Mouse (Mus musculus) macrophage (primary cell): ENCODE measurements around the gene Zcrb1. TPM values are rescaled to one million over a fixed set of nuclear protein-coding genes. Genes with fewer than 3 reads are reported as not detected.
A peak's percentile ranks its signal among the peaks of the same experiment; 100 is the strongest.

Experiments used
- H3K27ac ChIP-seq: fragments of 350-480 bp; formaldehyde crosslinking; 2 replicates; pipeline ENCODE4 v1.9.0; 2021
- H3K36me3 ChIP-seq: fragments of 350-480 bp; formaldehyde crosslinking; 2 replicates; pipeline ENCODE4 v1.9.0; 2021; ENCODE audit errors: inconsistent target
- H3K4me3 ChIP-seq: fragments of 350-480 bp; formaldehyde crosslinking; 2 replicates; pipeline ENCODE4 v1.9.0; 2021; ENCODE audit errors: inconsistent target
- H3K79me2 ChIP-seq: fragments of 350-480 bp; formaldehyde crosslinking; 2 replicates; pipeline ENCODE4 v1.9.0; 2021; ENCODE audit errors: inconsistent target
- WGBS: methylation state at CpG from one replicate; pipeline ENCODE4 v1.1.7; 2026; ENCODE audit warnings: inconsistent platforms; ENCODE audit not compliant: missing documents; 5-methylcytosine and 5-hydroxymethylcytosine counted together
- polyA plus RNA-seq: library from polyadenylated mRNA; stranded (reverse); fragments of 250-400 nt; gene quantifications from 3 replicates; pipeline ENCODE4 v1.2.4, GENCODE M21; 2018; ENCODE audit warnings: inconsistent platforms
- total RNA-seq, 78 experiments: library from RNA; depleted of rRNA; stranded (reverse); fragments of 250-400 nt; gene quantifications; 1 replicate in 9 of 78; 2 replicates in 24 of 78; 3 replicates in 43 of 78; 4 replicates in 2 of 78; pipeline ENCODE4 v1.2.4; 2018; ENCODE audit warnings: inconsistent platforms in 56 of 78

The Zcrb1 gene
- total RNA-seq (2018; cell fraction: chromatin; rRNA removed) = 100 to 1,000 TPM; 114 to 272 (median 207) TPM
- 100 to 1,000 TPM in 5 of 26 experiments, 10 to 100 TPM in 21; 67.4 to 111 (median 87.7) TPM for total RNA-seq (2018; cell fraction: cytosol; rRNA removed)
- total RNA-seq (2018; cell fraction: nucleus; rRNA removed) = 100 to 1,000 TPM in 21 of 26 experiments, 10 to 100 TPM in 5; 70.1 to 191 (median 123) TPM
- 69.8 to 149 TPM (median 104 TPM) in 3 replicates for polyA plus RNA-seq

GRCm38 (mm10) chr15:93397826-93398698 lies at the start of gene Zcrb1, which contains the start of gene Pphln1:
Zcrb1 (minus strand) TSS chr15:93398334.
Pphln1 (plus strand) TSS chr15:93398350.
- WGBS = under 1% methylated on average over 100 of the region's 100 CpGs
- Histone ChIP-seq H3K4me3 (peak within 1 kb of the TSS; percentile 83), H3K36me3 (peaks cover 5% of the 10 kb centered on the region; the same call in 1 of the 2 replicates), H3K27ac (peak within 1 kb of the TSS; percentile 39), H3K79me2 (peaks cover 93% of the 10 kb centered on the region)

- WGBS = 97% methylated on average over 6 of the region's 6 CpGs
- Histone ChIP-seq H3K4me3 (no peak overlapping the region), H3K79me2 (no peaks in the 10 kb centered on the region), H3K36me3 (peaks cover 37% of the 10 kb centered on the region), H3K27ac (no peak overlapping the region)
Measured at GRCm38 (mm10) chr15:93443676-93444075, 45.5 kb upstream of the Zcrb1 start.

DNA sequence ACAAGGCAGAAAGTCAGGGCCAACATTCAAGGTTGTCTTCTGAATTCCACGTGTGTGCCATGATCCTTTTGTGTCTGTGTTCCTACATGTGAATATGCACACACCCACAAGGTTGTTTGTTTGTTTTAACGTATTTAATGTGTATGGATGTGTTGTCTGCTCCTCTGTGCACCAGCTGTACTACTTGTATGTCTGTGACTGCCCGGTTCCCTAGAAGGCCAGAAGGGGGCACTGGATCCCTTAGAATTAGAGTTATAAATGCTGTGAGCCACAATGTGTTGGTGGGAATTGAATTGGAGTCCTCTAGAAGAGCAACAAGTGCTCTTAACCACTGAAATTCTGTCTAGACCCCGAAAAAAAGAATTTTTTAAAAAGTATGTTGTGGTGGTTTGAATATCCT lies 44.1 kb upstream of the Zcrb1 start:
- 95% methylated on average over 4 of the region's 4 CpGs for WGBS

DNA sequence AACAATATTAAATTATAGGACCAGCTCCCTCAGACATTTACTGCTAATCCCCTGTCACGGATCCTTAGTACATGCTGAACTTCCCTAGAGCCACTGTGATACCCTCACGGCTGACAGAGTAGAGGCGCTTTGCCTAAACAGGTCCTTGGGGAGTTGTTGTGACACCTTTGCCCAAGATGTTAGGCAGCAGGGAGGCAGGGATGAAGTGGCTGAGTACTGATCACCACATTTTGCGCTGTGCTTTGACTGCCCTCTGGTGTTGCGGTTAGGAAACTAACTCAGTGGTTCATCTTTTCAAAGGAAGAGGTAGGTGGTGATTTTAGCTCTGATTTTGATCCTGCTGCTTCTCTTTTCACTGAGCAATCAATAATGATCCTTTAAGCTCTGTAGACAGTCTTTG lies 40.5 kb upstream of the Zcrb1 start:
- H3K79me2 ChIP-seq = no peaks in the 10 kb centered on the region
- 62% methylated on average over 5 of the region's 5 CpGs for WGBS
- H3K36me3 ChIP-seq = peaks cover 28% of the 10 kb centered on the region
- H3K4me3 ChIP-seq = no peak overlapping the region
- H3K27ac ChIP-seq = no peak overlapping the region

More for the DNA sequence above, 44.1 kb upstream of the Zcrb1 start:
- Histone ChIP-seq H3K27ac (no peak overlapping the region), H3K36me3 (peaks cover 37% of the 10 kb centered on the region), H3K4me3 (no peak overlapping the region), H3K79me2 (no peaks in the 10 kb centered on the region)

DNA sequence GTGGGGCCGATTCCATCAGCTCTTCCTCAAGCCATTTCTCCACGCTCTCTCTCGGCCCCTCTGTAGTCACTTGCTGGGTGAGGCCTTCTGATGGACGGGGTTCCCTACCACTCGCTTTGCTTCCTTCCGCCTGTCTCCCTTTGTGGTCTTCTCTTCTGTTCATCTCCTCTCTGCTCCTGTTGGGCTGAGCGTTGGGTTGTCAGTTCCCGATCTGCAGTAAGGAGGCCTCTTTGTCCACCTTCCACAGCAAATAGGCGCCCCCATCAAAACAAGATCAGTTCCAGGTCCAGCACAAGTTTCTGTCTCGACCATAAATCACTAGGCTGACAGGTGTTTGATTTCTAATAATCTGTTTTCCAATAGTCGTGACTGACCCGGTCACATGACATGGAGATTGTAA lies 37.9 kb upstream of the Zcrb1 start:
- Histone ChIP-seq H3K79me2 (no peaks in the 10 kb centered on the region), H3K27ac (no peak overlapping the region), H3K36me3 (peaks cover 6% of the 10 kb centered on the region), H3K4me3 (no peak overlapping the region)
- 92% methylated on average over 12 of the region's 12 CpGs for WGBS

DNA sequence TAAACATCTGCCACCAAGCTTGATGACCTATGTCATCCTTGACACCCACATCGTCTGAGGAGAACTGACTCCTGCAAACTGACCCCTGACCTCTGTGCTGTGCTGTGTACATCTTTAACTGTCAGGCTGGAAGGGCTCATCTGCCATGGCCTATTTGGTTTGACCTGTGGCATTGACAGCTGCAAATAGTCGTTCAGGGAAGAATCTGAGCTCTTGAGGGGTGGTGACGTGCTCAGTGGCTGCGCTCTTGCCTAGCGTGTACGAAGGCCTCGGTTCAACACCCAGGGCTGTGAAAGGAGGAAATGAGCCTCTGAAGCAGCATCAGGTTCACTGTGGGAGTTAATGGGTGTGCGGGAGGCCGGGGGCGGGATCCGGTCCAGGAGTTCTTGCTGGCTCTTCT lies 35.7 kb upstream of the Zcrb1 start:
- no peak overlapping the region for H3K27ac ChIP-seq
- no peak overlapping the region for H3K4me3 ChIP-seq
- 90% methylated on average over 11 of the region's 11 CpGs for WGBS
- no peaks in the 10 kb centered on the region for H3K79me2 ChIP-seq
- peaks cover 5% of the 10 kb centered on the region; the same call in 1 of the 2 replicates for H3K36me3 ChIP-seq

DNA sequence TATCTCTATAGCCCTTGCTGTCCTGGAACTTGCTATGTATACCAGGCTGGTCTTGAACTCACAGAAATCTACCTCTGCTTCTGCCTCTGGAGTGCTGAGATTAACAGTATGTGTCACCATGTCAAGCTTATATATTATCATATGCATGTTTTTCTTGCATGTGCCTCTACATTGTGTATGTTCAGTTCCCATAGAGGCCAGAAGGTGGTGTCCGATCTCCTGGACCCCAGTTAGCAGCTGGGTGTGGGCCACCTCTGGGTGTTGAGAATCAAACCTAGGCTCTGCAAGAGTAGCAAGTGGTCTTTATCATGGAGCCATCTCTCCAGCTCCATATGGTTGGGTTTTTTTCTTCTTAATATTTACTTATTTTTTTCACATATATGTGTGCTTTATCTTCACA lies 24.4 kb upstream of the Zcrb1 start:
- H3K36me3 ChIP-seq = peaks cover 15% of the 10 kb centered on the region
- no peak overlapping the region for H3K4me3 ChIP-seq
- no peak overlapping the region for H3K27ac ChIP-seq
- WGBS = 100% methylated on average over 1 of the region's 1 CpGs
- H3K79me2 ChIP-seq = peaks cover 44% of the 10 kb centered on the region; the same call in 1 of the 2 replicates

GRCm38 (mm10) chr15:93420596-93420995 lies 22.5 kb upstream of the Zcrb1 start:
- Histone ChIP-seq H3K79me2 (peaks cover 63% of the 10 kb centered on the region; the same call in 1 of the 2 replicates), H3K36me3 (peaks cover 15% of the 10 kb centered on the region), H3K27ac (no peak overlapping the region), H3K4me3 (no peak overlapping the region)
- 89% methylated on average over 7 of the region's 7 CpGs for WGBS

DNA sequence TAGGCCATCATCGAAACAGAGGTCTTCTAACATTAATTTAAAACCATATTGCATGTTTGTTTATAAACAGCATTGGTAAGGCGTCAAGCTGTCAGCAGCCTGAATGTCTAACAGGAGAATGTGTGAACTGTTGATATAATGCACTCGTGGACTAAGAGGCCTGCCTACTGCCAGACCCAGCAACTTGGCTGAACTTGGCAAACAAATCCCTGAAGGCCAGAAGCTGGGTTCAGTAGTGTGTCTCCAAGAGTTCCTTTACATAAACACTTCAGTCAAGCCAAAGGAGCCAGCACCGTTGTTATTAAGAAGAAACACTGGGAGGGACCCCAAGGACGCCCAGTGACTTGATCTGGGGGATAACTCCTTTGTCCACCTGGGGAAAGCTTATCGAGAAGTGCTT lies 18.2 kb upstream of the Zcrb1 start:
- Histone ChIP-seq H3K27ac (no peak overlapping the region), H3K4me3 (no peak overlapping the region), H3K79me2 (peaks cover 64% of the 10 kb centered on the region; the same call in 1 of the 2 replicates), H3K36me3 (0 out of 2 replicates have a peak, but pooled peaks cover 15% of the 10 kb centered on the region)
- WGBS = 98% methylated on average over 6 of the region's 6 CpGs

DNA sequence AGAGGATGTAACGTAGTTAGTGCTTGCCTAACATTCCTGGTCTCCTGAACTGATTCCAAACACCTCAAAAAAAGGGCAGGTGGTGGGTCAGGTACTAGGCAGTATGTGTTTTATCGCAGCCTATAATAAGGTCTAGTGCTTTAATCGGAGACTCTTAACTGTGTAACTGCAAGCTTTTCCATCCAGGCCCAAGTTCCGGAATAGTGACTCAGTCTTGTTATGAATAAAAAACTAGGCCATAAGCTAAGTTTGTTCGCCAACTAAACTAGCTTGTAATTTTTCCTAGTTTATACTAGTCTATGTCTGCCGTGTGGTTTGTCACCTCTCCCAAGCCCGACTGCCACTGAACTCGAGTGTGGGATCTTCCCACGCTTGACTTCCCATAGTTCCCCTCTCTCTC lies 16.3 kb upstream of the Zcrb1 start:
- Histone ChIP-seq H3K79me2 (peaks cover 56% of the 10 kb centered on the region; the same call in 1 of the 2 replicates), H3K4me3 (no peak overlapping the region), H3K36me3 (0 out of 2 replicates have a peak, but pooled peaks cover 16% of the 10 kb centered on the region), H3K27ac (no peak overlapping the region)
- 98% methylated on average over 9 of the region's 9 CpGs for WGBS

DNA sequence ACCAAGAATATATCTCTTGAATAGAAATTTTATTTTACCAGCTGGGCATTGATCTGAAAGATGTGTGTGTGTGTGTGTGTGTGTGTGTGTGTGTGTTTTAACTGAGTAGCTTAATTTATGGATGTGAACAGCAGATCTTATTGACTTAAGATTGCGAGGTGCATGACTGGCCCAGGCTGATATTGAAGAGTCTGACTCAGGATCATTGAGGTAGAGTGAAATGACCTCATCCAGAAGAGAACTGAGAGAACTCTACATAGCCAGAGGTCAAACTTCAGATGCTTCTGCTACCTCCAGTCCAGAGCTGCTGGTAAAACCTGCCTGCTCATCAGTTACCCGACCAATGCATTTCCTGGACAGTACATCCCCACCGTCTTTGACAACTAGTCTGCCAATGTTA lies 14.3 kb upstream of the Zcrb1 start:
- 95% methylated on average over 3 of the region's 3 CpGs for WGBS
- peaks cover 56% of the 10 kb centered on the region for H3K79me2 ChIP-seq
- no peak overlapping the region for H3K4me3 ChIP-seq
- H3K36me3 ChIP-seq = 0 out of 2 replicates have a peak, but pooled peaks cover 16% of the 10 kb centered on the region
- H3K27ac ChIP-seq = no peak overlapping the region

DNA sequence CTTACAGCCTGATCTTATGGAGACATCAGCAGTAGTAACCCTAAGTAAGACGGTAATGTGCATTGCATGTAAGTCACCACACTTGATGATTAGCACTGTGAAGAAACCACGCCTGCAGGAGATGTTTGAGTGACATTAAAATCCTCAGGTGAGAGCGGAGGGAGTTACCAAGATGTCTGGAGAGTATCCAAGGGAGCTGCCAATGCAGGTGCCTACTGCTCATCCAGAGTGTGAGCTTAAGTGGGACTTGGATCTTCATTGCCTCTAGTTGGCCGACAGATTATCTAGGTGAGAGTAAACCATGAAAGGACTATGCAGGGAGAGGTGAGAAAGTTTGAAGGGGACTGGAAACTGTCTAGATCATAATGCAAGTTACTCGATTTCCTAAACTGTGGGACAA lies 8.4 kb upstream of the Zcrb1 start:
- H3K36me3 ChIP-seq = 0 out of 2 replicates have a peak, but pooled peaks cover 3% of the 10 kb centered on the region
- H3K79me2 ChIP-seq = peaks cover 90% of the 10 kb centered on the region
- WGBS = 96% methylated on average over 5 of the region's 5 CpGs
- no peak overlapping the region for H3K27ac ChIP-seq
- H3K4me3 ChIP-seq = no peak overlapping the region

GRCm38 (mm10) chr15:93405446-93405986 lies 7.4 kb upstream of the Zcrb1 start:
- Histone ChIP-seq H3K36me3 (no peaks in the 10 kb centered on the region), H3K79me2 (peaks cover 99% of the 10 kb centered on the region), H3K27ac (no peak overlapping the region), H3K4me3 (no peak overlapping the region)
- WGBS = 76% methylated on average over 6 of the region's 7 CpGs

GRCm38 (mm10) chr15:93404849-93405248 lies 6.7 kb upstream of the Zcrb1 start:
- Histone ChIP-seq H3K4me3 (no peak overlapping the region), H3K79me2 (peaks cover 100% of the 10 kb centered on the region), H3K36me3 (no peaks in the 10 kb centered on the region), H3K27ac (no peak overlapping the region)

GRCm38 (mm10) chr15:93402730-93403129 lies 4.6 kb upstream of the Zcrb1 start:
- Histone ChIP-seq H3K27ac (no peak overlapping the region), H3K79me2 (peaks cover 93% of the 10 kb centered on the region), H3K4me3 (no peak overlapping the region), H3K36me3 (no peaks in the 10 kb centered on the region)
- 85% methylated on average over 2 of the region's 2 CpGs for WGBS
